Mouse (Mus musculus) activated CD4-positive, CD25-positive, alpha-beta regulatory T cell, adult 4 months (primary cell): ENCODE data around the gene Npas2. TPM values are rescaled to one million over a fixed set of nuclear protein-coding genes. Genes with fewer than 3 reads are reported as not detected.

ENCODE experiments used
- ATAC-seq: one replicate; pipeline ENCODE4 v1.8.0; 2017
- polyA plus RNA-seq, 2 experiments: library from polyadenylated mRNA; unstranded; fragments of 100-300 nt; shearing (Covaris generic); gene quantifications; one replicate each; pipeline ENCODE4 v1.2.1; 2017

The Npas2 gene
- polyA plus RNA-seq, 2 experiments from 2014 or later = 0.46 to 0.60 TPM

DNA sequence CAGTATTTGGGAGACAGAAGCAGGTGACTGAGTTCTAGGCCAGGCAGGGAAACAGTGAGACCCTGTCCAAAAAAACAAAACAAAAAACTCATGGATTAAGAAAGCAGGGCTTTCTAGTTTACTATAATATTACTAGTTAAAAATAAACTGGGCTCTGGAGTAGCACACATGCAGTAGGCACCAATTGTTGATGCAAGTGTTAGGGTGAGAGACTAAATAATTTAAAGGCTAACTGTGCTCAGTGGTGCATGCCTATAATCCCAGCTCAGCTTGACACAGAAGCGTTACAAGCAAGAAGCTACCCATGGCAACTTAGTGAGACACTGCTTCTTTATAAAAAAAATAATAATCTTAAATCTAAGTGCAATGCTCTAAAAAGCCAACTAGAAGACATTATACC lies 185.0 kb downstream of the Npas2 start:
- no peak for ATAC-seq

DNA sequence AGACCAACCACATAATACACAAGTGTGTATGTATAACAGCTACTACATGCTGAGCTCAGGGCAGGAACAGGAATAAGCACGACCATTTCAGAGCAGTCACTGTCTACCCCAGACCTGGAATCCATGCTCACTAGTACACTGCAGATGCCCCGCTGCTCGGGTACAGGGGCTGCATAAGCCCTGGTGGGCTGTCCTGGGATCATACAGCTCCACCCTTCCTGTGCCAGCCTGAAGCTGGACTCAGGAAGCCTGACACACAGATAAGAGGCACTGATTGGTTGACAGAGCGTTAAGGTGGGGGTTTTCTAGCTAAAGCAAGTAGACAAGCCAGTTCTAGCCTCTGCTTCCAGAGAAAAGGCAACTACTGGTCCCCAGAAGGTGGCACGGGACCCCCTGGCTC lies 185.5 kb downstream of the Npas2 start:
- ATAC-seq = no peak

DNA sequence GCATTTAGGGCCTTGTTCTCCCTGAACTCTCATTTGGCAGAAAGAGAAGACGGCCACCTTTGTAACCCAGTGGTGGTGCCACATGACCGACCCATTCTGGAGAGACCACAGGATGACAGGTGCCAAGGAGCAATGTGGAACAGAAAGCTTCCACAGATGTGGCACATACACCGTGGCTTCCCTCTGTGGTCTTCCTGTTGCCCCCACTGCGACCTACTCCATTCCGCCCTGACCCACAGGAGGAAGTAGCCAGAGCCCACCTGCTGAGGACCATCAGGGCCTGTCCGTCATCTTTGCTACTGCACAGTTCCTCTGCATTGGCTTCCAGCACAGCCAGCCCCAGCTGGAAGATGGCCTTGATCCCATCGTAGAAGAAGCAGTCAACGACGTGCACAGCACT lies 187.5 kb downstream of the Npas2 start:
- no peak for ATAC-seq

DNA sequence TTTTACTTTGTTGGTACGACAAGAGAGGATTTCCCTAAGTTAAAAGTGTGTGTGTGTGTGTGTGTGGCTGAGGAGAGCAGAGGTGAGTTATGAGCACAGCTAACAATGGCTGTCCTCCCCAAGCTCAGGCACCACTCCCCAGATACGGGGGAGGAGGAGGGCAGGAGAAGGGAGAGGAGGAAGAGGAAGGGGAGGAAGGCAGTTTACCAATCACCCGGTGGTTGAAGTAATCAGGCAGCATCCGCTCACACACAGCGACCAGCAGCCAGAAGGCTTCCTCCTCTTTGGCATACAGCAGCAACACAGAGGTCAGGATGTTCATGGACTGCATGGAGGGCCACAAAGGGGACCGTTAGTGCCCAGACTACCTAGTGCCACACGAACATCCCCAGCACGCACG lies 191.4 kb downstream of the Npas2 start:
- ATAC-seq = no peak

DNA sequence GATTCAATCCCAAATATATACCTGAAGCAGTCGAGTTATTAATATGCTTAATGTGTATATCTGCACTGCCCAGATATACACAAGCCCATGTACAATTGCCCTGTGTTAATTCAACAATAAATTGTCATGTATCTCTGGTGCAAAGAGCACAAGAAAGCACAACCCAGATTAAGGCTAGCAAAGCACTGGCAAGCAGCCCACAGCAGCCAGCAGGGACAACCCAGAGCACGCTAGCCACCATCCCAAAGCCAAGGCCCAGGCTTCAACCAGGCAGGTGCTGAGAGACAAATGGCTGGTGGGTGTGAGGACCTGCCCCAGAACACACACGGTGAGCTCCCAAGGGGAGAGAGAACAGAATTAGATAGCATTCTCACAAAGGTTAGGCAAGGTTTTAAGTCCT lies 192.9 kb downstream of the Npas2 start:
- ATAC-seq = no peak

DNA sequence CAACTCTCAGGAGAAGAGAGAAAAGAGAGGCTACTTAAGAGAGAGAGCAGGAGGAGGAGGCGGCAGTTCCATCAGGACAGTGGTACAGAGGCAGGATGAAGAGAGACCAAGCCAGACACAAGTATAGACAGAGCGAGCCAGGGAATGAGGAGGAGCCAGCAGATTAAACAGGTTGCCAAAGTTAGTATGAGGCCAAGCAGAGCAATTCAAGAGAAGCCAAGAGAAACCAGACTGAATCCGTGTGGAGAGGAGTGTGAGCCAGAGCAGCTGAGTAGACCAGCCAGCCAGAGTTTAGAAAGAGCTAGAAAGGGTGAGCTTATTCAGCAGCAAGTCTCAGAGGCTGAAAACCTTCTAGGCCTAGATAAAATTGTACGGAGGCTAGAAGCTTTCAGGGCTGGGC lies 194.0 kb downstream of the Npas2 start:
- no peak for ATAC-seq

DNA sequence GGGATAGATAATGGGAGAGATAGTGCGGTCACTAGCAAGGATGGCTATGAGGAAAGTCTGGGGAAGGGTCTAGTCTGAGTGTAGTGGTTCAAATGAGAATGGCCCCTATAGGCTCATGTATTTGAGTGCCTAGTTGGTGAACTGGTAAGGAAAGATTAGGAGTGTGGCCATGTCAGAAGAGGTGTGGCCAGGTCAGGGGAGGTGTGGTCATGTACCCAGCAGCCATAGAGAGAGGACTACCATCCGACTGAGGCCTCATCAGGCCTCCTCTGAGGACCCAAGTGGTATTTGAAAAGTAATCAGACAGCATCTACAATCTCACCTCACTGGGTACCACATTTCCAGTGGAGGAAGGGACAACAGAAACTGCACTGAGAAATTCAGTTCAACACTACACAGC lies 194.6 kb downstream of the Npas2 start:
- ATAC-seq = no peak

DNA sequence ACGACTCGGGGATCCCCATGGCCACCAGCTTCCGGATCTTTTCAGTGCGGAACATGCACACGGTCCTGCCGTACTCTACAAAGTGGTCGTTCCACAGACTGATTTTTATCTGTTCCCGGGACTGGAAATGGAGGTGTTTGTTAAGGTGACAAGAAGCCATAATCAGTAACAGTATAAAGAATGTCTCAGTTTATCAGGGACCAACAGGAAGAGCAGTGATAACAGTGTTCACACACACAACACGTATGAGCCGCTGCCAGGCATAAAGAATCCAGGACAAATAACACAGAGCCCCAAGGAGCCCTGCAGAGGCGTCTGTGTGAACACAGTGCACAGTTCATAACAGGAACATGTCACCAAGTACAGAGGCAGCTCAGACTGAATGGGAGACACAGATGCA lies 195.8 kb downstream of the Npas2 start:
- ATAC-seq = no peak

DNA sequence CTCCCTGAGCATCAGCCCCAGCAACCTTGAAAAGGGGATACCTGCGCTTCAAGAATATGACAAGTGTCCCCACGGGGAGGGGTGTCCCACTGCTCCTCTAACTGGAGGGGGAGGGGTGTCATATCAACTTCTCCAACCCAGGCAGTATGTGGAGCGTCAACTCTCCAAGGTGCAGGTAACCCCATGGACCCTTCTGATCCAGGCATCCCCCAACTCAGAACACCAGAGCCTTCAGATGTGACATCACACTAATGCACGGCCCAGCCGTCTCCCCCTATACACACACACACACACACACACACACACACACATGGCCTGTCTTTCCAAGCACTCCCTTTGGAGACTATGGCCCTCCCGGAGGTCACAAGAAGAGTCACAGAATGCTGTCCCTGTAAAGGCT lies 198.1 kb downstream of the Npas2 start:
- no peak for ATAC-seq

DNA sequence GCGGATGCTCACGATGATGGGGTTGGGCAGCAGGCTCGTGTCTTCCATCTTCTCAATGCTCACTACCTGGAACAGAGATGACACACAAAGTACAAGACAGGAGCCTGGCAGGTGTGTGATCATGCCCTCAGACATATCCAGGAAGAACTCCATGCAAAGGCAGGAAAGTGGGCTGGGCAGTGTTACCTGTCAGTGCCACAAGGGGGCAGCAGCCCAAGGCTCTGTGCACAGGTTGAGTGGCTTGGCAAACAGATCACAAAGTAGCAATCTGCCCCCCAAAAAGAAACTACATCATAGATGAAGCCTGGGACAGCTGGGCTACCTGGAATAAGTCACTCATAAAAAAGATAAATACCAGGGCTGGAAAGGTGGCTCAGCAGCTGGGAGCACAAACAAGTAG lies 198.7 kb downstream of the Npas2 start:
- ATAC-seq = no peak

DNA sequence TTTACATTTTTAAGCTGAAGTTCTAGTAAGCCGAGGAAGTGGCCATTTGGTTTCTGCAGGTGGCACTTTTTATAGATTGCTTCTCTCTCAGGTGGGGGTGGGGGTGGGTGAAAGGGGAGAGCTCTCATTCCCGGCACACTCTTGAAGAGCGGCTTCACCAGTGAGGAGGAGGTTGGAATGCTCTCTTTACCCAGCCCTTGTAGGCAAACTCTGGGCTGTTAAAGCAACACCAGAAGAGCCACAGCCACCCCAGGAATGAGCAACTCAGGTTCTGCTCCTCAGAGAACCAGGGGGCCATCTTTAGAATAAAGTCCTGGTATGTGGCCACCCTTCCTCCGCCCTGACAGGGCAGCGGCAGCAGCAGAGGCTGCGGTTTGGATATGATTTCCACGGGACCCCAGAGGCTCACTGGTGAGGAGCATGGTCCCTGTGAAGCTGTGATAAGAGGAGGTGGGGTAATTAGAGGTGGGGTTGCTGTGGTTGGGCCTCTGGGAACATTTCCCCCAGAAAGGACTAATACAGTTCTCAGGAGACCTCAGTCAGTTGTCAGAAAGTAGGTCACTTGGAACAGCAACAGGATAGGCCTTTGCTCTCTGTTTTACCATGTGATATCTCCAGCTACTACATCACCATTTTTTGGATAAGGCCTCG lies 199.8 kb downstream of the Npas2 start:
- no peak for ATAC-seq

DNA sequence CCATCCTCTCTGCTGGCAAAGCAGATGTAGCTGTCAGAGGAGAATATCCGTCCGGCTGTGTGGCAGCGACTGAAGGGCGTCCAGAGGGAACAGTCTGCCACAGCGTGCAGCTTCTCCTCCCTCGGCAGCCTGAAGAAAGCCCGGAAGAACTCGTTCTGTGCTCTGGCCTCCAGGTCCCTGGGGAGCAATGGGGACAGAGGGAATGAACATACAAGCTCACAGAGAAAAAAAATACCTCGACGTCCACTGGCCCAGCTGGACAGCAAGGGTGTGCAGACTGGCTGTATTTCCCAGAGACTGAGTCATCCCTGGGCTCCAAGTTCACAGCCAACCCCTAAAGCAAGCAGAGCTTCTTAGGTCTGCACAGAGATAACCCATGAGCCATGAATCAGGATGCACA lies 200.6 kb downstream of the Npas2 start:
- no peak for ATAC-seq

DNA sequence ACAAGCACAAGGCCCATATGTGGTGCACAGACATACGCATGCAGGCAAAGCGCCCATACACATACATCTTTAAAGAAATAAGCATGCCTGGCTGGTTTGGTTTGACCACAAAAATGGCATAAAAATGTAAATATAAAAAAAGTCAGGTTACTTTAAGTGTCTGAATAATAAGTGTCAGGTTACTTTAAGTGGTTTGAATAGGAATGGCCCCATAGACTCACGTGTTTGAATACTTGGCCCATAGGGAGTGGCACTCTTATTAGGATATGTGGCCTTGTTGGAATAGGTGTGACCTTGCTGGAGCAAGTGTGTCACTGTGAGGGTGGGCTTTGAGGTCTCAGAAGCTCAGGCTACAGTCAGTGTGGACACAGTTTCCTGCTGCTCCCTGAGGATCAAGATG lies 201.1 kb downstream of the Npas2 start:
- ATAC-seq = no peak

DNA sequence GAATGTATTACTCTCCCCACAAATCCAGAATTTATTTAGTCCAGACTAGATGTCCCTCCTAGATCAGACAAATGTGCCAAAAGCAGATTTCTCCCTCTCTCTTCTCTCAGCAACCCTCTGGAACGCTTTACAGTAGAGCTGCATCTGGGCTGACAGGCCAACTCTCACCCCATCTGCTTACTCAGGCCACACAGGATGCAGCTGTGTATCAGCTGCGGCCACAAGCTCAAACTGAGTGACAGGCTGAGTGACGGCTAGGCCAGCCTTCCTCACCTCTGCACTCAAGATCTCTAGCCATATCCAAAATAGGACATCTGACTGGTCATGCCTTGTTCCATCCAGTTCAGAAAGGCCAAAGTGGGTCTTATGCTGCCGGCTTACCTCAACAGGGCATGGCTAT lies 202.8 kb downstream of the Npas2 start:
- no peak for ATAC-seq

DNA sequence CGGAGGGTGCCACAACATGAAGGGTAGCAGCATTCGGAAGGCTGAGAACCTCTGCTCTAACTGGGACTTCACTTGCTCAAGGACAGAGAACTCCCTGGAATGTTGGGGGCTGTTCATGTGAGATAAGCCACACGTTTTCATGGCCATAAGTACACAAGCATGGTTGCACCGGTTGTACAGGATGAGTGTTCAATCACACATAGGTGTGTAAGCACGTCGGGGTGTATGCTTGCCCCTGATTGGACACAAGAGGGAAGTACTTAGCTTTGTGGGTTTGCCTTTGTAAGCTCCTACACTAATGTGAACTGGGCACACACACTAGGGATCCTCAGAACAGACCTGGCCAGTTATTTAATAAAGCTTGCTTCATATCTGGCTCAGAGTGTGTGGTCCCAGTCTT lies 204.8 kb downstream of the Npas2 start:
- ATAC-seq = no peak

DNA sequence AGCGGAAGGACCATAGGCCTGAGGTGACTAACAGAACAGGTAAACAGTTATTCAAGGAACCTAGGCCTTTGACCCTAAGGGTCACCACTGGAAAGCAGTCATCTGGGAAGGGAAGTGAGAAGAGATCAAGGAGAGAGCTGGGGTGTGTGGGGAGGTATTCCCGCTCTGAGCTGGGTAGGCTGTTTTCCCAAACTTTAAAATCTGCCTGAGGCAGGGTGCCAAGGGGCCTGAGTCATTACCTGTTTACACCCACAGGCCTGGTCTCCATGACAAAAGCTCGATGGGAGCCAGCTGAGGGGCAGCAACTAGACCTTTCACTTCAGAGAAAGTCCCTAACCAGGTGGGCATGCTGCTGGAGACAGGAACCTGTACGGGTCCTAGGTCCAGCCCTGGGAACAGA lies 205.7 kb downstream of the Npas2 start:
- no peak for ATAC-seq

DNA sequence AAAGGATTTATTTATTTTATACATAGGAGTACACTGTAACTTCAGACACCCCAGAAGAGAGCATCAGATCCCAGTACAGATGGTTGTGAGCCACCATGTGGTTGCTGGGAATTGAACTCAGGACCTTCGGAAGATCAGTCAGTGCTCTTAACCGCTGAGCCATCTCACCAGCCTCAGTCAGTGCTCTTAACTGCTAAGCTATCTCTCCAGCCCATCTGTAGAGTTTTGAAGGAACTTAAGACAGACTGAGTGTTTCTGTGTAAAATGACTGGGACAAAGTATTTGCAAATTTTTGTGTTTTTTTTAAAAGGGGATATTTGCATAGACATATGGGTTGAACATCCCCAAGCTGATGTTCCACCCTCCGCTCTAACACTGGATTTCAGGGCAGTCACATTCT lies 206.6 kb downstream of the Npas2 start:
- ATAC-seq = no peak

DNA sequence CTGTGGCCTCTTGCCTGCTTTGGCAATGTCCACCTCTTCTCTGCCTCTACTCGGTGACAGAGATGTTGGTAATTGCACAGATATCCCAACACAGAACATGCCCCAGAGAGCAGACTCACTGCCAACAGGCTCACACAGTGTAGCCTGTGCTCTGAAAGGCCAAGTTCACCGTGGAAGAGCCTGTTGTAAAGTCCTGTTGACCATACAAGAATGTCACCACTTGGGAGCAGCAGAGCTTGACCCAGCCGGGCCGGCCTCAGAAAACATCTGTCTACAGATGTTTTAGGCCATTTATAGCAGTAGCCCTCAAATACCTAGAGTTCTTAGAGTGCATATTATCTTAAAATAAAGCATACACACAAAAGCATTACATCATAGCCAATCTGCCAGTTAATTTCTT lies 213.6 kb downstream of the Npas2 start:
- no peak for ATAC-seq

DNA sequence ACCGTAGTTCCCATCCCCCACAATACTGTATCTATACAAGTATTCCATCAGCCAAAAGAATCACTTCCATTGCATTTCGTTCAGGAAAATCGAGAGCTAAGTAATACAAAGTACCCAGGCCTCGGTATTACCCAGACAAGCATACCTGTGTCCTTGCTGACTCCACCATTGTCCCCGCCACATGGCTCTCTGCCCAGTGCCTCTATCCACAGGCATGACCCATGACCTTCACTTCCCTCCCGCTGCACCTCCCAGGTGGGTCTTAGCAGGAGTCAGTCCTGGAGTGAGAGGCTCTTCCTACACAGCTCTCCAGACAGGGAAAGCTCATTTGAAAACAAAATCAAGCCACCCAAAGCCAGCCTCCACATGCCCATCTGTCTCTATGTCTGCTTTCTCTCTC lies 214.6 kb downstream of the Npas2 start:
- ATAC-seq = no peak

DNA sequence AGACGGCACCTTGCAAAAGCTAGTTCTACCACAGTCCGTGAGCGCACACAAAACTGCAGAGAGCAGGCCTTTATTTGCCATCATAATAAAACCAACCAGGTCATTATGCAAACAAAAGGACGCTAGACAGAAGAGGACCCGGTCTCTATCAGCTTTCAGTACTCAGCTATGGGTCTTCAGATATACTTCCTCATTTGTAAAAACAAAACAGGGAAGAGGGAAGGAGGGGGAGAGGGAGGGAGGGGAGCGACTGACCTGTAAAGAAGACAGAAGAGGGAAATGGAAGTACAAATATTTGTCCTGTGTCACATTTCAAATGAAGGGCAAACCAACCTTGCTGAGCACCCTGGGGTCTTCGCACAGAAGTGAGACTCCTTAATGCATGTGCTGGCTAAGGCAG lies 215.1 kb downstream of the Npas2 start:
- no peak for ATAC-seq

DNA sequence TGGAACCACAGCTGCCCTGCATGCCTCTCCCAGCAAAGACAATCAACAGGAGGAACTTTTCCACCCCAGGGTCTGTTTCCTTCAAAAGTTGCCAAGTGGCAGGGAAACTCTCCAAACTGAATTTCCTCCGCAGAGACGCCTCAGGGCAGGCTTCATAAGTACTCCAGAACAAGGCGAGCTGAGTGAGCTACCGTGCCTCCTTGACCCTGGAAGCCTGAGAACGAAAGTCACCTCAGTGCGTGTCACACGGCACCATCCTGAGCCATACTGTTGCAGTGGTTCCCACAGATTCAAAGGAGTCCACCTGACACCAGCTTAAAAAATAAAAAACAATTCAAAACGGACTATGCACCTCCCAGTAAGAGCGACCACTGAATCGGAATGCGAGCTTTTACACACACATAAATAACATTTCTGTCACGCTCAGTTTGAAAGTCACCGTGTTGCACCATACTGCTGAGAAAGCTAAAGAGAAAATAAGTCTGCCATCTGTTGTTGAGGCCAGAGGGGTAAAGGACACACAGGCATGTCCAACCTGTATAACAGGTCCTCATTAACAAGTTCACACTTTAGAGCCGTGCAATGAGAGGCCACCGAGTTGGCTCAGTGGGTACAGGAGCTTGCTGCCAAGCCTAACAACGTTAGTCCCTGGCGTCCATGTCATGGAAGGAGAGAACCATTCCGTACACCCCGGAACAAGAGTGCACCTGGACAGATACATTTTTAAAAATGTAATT lies 216.7 kb downstream of the Npas2 start:
- no peak for ATAC-seq
